Mouse (Mus musculus) cerebellum, adult 9-11 months (tissue): ENCODE measurements around the gene 1700016K19Rik.

ENCODE experiments used
- DNase-seq: peaks from one replicate; pipeline ENCODE4 v3.0.0; 2022

1700016K19Rik gene

DNA sequence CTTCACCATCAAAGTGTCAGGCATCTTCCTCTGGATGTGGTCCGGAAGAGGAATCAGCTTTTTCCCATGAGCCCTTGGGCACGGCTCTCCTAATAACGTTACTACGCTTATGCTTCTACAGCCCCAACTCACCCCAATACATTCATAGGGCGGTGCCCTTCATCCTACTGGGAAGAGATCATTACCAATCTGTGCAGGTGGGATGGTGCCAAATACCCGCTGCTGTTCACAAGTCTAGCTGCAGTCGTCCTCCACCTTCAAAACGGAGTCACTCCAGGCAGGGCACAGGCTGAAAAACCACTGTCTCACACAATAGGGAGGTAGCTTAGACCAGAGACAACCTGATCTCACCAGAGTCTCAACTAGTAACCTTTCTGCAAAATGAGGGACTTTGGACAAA is 35.5 kb downstream of the 1700016K19Rik start:
- DNase-seq, result peak; percentile 74

DNA sequence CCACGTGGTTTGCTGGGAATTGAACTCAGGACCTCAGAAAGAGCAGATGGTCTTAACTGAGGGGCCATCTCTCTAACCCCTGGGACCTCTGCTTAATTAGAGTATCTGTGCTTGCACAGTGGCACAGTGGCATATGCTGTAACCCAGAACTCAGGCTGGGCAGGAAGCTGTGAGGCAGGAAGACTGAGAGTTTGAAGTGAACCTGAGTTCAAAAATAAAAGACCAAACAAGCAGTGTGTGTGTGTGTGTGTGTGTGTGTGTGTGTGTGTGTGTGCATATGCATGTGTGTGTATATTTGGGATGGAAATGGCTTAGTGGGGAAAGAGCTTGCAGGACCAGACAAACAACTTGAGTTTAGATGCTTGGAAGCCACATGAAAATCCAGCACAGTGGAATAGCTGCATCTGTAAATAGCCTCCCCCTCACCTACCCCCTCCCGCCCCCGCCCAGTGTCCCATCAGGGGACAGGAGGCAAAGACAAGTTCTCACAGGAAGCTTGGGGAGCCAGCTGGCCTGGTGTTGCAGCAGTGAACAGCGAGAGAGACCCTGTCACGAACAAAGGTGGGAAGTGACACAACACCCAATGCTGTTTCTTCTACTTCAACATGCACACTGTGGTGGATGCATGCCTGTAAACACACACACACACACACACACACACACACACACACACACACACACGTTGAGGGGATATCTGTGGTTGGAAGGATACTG is 38.0 kb downstream of the 1700016K19Rik start:
- DNase-seq, result no peak

DNA sequence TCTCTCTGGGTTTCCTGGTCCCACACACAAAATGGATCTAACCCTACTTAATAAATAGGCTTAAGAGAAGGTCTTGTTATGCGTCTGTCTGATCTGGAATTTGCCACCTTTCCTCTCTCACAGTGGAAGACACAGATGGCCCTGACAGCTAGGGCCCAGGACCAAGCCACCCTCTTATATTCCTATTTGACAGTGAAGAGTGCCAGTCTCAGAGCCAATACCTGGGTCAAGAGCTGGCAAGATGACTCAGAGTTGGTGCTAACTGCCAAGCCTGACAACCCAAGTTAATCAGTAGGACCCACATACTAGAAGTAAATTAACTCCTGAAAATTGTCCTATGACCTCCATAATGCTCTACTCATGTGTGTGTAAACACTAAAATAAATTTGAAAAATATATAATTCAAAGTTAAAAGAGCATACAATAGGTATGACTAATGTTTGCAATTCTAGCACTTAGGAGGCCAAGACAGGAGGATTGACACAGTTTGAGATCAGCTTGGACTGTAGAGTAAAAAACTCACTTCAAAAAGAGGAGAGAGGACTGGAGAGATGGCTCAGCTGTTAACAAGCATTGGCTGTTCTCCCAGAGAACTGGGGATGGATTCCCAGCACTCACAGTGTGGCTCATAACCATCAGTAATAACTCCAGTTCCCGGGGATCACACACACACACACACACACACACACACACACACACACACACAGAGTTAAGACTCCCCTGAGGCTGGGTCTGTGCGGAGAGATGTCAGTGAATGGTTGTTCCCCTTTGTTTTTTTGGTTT is 39.8 kb downstream of the 1700016K19Rik start:
- DNase-seq, result peak; percentile 86

DNA sequence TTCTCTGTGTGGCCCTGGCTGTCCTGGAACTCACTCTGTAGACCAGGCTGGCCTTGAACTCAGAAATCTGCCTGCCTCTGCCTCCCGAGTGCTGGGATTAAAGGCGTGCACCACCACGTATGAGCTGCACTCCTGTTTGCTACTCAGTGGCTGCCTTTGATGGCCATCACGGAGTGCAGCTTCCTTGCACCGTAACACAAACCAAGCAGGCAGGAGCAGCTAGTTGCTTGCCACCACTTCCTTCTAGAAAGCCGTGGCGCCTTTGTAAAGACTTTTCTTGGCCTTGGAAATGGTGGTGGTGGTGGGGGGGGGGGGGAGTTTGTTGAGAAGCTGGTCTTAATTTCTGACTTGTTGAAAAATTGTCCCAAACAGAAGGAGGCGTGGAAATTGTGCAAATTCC is 40.4 kb downstream of the 1700016K19Rik start:
- no peak for DNase-seq

DNA sequence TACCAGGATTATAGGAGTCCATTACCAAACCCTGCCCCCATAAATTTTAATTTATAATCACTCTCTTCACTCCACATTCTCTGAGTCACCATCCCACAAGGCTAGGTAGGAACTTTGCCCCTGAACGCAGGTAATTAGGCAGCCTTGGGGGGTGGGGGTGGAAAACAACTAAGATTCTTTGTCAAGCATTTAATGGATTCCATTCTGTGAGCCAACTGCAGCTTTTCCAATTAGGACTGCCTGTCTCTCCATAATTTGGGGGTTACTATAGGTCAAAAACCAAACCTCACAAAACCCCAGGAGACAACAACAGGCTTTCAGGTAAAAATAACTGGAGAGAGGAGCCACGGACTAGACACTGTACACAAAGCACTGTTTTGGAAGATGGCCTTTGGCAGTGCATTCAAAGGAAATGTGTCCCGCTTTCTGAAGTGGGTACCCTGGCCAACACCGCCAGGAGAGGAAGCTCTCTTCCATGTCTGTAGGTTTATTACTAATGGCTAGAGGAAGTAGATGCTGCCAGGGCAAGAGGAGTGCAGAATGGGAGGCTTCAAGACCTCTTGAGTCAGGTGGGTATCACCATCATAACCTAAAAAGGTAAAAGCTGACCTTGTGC is 41.2 kb downstream of the 1700016K19Rik start:
- DNase-seq, result peak; percentile 54

DNA sequence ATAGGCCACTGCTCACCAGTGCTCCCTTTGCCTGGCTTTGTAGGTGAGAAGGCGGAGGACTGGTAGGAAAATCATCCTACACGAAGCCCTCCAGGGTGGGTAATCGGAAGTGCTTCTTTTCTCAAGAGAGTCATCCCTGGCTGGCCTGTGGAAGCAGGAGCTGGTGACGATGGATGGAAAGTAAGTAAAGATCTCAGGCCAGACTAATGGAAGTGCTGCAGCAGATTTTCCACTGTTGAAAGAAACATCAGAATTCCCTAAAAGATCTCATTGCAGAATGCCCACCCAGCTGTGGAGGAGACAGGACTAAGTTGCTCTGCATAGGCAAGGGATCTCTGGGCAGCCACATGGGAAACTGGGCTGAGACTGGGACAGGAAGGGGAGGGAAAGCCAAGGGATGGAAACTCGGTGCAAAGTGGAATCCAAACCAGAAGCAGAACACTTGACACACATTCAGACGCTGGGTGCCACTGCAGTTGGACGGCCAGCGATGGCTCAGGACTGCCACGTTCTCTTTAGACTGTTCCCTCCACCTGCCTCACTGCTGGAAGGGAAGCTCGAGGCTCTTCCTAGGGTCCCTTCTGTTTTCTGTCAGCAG is 42.4 kb downstream of the 1700016K19Rik start:
- no peak for DNase-seq

DNA sequence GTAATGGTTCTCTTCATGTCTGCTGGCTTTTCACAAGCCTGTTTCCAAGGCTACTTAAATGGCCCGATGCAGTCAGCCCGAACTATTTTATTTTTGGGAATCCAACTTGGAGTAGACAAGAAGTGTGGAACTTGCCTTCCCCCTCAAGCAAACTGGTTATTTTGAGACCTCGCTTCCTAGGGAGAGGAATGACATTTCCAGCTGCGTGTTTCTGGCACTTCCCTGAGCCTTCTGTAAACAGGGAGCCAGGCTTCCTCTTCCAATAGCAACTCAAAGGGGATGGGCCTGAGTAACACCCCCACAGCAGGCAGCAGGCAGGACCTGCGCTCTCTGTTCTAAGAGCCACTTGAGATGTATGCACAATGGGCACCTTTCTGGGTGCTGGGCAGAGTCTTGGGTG is 43.2 kb downstream of the 1700016K19Rik start:
- no peak for DNase-seq

DNA sequence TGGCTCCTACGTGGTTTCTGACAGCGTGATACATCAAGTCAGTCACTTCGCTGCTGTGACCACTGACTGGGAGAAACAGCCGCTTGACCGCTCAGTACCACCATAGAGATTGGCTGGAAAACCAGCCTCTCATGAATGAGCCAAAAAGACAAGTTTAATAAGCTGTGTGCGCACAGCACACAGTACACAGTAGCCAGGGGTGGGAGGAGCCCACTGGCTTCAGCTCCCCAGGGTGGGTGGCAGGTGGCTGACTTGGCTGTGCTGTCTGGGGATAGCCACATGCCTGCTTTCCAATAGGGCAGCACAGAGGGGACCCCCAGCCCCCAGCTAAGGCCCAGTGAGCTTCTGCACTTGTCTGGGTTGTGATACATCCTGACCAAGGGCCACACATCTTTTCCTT is 44.8 kb downstream of the 1700016K19Rik start:
- DNase-seq, result no peak

DNA sequence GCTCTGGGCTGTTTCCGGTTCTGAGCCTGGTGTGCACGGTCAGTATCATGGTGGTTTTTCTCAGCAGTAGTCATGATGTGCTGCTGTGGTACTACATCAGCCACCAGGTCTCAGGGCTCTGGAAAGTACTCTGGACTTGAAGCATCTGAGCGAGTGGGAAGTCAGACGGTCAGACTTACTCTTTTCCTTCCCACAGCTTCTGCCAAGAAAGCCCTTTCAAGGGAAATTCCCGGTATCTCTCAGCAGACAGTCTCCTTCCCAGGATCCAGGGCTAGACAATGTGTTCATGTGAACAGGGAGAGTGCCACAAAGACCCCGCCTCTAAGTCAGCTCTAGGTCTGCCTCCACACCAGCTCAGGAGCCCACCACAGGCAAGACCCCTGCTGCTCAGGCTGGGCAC is 45.7 kb downstream of the 1700016K19Rik start:
- no peak for DNase-seq

DNA sequence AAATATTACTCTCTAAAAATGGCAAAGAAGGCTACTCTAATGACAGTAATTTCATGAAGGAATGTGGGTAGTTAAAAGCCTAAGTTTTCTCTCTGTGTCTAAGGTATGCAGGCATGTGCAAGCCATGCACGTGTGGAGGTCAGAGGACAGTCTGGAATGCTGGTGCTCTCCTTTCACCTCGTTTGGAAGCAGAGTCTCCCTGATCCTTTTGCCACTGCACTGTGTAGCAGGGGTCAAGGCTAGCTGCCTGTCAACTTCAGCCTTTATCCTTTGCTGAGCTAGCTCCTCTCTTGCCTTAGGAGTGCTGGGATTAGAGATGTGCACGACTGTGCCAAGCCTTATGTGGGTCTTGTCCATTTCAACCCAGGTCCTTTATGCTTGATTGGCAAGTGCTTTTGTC is 50.8 kb downstream of the 1700016K19Rik start:
- no peak for DNase-seq

DNA sequence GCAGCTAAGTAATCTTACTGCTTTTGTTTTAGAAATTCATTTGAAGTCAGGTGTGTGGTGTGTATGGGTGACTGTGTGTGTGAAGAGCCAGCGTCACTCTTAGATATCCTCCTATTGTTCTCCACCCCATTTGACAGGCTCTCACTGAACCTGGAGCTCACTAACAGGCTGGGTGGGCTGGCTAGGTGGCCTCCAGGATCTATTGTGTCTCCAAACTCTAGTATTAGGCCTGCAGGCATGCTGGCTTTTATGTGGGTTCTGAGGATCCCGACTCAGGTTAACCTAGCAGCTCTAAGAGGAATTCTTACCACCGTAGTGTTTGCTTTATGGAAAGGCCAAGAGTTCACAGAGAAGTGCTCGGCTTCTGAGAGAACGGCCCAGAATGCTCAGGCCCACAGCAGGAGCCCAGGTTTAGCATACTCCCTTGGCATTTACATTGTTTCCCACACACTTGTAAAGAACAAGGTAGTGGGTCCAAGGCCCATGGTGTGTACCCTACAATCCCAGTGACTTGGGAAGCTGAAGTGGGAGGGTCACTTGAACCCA is 51.3 kb downstream of the 1700016K19Rik start:
- no peak for DNase-seq

DNA sequence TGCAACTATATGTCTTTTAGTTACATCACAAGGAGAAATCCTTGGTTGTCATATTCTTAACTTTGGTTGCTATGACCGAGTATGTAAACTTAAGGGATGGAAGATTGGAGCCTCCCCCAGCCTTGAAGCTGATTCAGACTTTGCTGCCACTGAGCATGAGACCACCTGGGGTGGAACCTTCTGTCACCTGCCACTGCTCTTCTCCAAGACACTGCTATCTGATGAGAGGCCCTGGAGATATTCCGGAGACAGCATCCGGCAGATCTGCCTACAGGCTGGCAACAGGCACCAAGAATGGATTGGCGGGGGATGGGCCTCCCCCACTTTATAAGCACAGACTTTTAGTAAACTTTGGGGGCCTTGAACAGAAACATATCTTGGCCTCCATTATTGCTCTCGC is 52.8 kb downstream of the 1700016K19Rik start:
- DNase-seq, result peak; percentile 90
